Mouse (Mus musculus) bone marrow macrophage, adult 2 months (primary cell): ENCODE measurements around the gene L2hgdh. TPM values are rescaled to one million over a fixed set of nuclear protein-coding genes. Genes with fewer than 3 reads are reported as not detected.

Experiments used
- H3K27ac ChIP-seq: 2 replicates; pipeline ENCODE4 v1.5.1; 2012; ENCODE audit warnings: low read depth, low read length; ENCODE audit not compliant: insufficient read depth
- H3K4me1 ChIP-seq: 2 replicates; pipeline ENCODE4 v1.6.1; 2012; ENCODE audit warnings: low read length; ENCODE audit not compliant: control insufficient read depth, insufficient read depth
- H3K4me3 ChIP-seq: 2 replicates; pipeline ENCODE4 v1.5.1; 2012; ENCODE audit warnings: mild to moderate bottlenecking, low read length, moderate library complexity; ENCODE audit not compliant: insufficient read depth
- CTCF ChIP-seq: IDR thresholded peaks from 2 replicates; pipeline ENCODE4 v1.5.1; 2012; ENCODE audit warnings: low read depth, mild to moderate bottlenecking, low read length, moderate library complexity
- POLR2A ChIP-seq: IDR thresholded peaks from 2 replicates; pipeline ENCODE4 v1.6.1; 2012; ENCODE audit warnings: mild to moderate bottlenecking, low read depth, low read length, borderline replicate concordance
- polyA plus RNA-seq: library from polyadenylated mRNA; stranded (reverse); fragments of >200 nt; gene quantifications from 2 replicates; pipeline ENCODE4 v1.2.4, GENCODE M21; 2012; ENCODE audit not compliant: missing spikeins, insufficient read depth, insufficient read length

L2hgdh gene
- polyA plus RNA-seq, 1 experiment = 4.0 TPM

DNA sequence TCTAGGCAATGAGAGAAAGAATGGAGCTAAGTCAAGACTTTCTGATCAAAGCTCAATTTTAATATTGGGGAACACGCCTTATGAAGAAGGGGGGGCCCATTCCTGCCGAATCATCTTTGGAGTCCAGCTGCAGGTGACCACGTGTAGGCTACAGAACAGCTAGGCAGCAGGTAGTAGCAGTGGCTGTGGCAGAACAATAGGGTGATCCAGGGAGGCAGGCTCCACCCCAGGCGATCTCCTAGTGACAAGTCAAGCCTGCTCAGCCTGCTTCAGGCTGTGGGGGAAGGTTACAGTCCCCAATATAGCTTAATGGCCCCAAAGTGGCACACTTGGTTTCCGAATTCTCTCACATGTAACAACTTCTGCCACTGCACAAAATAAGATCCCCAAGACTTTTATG, 7.5 kb upstream of the L2hgdh start:
- H3K27ac ChIP-seq = no peak overlapping the region
- peaks cover 4% of the 10 kb centered on the region for H3K4me1 ChIP-seq
- TF ChIP-seq POLR2A = no peak
- H3K4me3 ChIP-seq = no peak overlapping the region

DNA sequence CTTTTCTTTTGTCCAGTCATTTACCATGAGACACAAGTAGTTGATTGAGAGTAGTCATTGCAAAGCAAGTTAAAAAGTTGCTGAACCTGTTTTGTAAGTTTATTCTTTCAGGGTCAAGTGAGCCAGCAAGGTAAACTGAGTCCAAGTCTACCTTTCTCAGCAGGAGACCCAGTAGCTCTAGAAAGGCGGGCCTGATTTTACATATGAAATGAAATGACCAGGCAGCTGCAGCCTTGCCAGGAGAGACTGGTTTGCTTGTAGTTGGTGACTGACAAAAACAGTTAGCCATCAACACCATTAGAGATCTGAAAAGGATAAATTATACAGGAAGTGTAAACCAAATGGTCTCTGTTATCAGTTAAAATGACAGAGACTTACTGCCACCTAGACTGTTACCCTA, 5.6 kb upstream of the L2hgdh start:
- Histone ChIP-seq H3K4me1 (peaks cover 4% of the 10 kb centered on the region), H3K4me3 (no peak overlapping the region), H3K27ac (no peak overlapping the region)
- TF ChIP-seq POLR2A (no peak), CTCF (no peak)

DNA sequence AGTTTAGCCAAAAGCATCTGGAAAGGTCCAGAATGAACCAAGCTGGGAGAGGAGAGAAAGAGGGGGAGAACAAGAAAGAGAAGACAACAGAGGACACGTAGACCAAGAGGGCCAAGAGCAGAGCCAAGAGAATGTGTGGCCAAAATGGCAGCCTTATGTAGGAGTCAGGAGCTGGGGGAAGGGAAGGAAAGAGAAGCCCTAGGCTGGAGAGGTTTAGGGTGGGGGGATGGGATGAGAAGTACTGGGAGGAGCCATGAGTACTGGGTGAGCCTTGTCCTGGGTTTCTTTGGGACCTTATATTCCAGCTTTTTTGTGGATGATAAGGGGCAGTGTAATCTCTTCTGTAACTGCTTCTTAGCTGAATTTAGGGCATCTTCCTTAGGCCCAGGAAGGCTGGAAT, 4.6 kb upstream of the L2hgdh start:
- TF ChIP-seq CTCF = no peak
- no peak for TF ChIP-seq POLR2A
- Histone ChIP-seq H3K4me3 (no peak overlapping the region), H3K4me1 (peaks cover 4% of the 10 kb centered on the region), H3K27ac (no peak overlapping the region)

DNA sequence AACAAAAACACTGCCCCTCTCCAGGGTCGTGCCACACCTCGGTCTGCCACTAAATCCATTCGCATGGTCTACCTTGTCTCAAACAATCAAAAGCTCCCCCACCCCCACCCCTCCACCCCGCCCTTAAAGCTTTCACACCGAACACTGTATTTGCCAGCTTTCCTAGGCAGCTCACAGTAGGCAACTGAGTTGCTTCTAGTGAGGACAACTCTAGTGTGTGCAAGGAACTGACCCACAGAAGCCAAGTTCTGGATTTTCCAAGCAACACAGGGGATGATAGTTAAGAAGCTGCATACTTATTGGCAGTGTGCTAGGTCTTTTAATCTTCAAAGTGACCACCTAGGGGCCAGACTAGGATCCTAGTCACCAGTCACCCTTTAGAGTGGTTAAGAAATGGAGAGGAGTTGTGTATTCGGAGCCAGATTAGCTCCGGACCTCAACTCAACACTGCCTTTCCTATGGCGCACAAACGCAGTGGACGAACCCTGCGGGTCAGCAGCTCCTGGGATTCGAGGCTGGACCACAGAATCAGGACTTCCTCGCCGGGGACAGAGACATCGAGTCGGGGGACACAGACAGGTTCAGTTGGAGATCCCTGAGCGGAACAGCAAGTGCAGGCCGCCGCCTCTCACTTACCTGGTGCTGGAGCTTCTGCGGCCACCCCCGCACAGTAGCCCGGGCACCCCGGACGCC, 509 bp downstream of the L2hgdh start:
- TF ChIP-seq CTCF (no peak), POLR2A (no peak)
- no peak overlapping the region for H3K27ac ChIP-seq
- H3K4me3 ChIP-seq = peak overlapping the region; percentile 88
- peaks cover 7% of the 10 kb centered on the region for H3K4me1 ChIP-seq

DNA sequence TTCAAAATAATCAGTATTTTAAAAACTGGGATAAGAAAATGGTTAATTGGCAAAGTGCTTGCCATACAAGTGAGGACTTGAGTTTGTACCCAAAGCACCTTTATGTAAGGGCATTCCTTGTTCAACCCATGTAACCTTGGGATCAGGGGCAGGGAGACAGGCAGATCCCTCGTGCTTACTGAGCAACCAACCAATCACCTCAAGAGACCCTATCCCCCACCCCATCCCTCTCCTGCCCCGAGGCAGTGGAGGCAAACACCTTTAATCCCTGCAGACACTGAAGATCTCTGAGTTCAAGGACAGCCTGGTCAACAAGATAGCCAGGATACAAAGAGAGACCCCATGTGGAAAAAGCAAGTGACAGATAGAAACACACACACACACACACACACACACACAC, 1.3 kb downstream of the L2hgdh start:
- H3K4me1 ChIP-seq = peaks cover 7% of the 10 kb centered on the region
- no peak overlapping the region for H3K27ac ChIP-seq
- TF ChIP-seq POLR2A (no peak), CTCF (no peak)
- H3K4me3 ChIP-seq = 0 out of 2 replicates have a peak overlapping the region, but pooled peaks have one; percentile 88

DNA sequence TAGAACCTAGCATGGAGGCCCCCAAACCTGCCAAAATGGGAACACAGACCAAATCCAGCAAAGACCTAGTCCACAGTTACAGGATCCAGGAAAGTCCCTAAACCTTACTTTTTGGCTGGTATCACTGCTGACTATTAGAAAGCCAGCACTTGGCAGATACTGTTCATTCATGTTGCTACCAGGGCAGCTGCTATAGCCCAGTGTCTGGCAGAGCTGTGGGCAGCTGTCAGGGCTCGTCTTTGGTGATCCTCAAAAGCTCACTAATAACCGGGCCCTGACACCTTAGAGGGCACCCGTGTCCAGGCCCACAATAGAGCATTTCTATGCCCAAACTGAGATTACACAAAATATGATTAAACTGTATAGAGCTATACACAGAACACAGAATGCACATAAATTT, 1.8 kb downstream of the L2hgdh start:
- no peak for TF ChIP-seq CTCF
- TF ChIP-seq POLR2A = no peak
- H3K4me1 ChIP-seq = peaks cover 7% of the 10 kb centered on the region
- no peak overlapping the region for H3K27ac ChIP-seq
- H3K4me3 ChIP-seq = no peak overlapping the region

DNA sequence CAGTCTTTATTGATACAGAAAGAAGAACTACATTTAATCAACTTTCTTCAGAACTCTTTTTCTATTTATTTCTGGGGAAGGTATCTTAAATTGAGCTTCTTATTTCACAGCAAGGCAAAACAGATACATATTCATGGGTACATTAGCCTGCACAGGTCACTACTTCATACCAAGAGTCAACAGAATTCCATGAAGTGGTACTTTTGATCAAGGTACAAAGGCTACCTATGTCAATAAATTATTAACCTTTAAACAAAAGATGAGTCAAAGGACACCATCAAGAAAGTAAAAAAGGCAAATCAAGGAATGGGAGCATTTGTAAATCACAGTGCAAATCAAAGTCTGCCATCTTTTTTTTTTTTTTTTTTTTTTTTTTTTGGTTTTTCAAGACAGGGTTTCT, 11.0 kb downstream of the L2hgdh start:
- TF ChIP-seq CTCF (no peak), POLR2A (no peak)
- H3K4me3 ChIP-seq = no peak overlapping the region
- H3K27ac ChIP-seq = no peak overlapping the region
- H3K4me1 ChIP-seq = no peaks in the 10 kb centered on the region

DNA sequence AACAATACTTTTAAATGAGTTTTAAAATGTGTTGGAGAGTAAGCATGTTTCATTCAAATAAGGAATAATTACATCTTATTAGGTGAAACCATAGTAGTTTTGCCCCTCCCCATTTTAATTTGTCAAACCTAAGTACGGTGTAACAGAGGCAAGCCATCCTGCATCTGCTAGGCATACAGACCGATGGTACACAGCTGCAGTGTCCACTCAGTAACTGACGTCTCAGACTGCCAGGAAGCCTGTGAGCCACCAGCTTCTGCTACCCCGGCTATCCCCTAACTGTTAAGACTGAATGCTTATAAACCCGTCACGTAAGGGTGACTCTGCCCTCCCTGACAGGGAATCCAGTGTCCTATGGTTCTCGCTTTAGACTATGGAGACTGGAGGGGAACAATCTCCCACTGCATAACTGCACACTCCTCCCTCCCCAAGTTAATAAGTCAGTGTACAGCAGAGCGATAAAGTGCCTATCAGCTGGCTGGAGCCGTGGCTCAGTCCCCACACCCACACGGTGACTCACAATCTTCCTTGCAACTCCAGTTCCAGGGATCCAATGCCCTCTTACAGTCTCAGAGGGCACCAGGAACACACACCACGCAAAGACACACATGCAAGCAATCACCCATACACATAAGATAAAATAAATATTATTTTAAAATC, 19.7 kb downstream of the L2hgdh start:
- TF ChIP-seq POLR2A = no peak
- no peak for TF ChIP-seq CTCF
- H3K4me3 ChIP-seq = no peak overlapping the region
- no peak overlapping the region for H3K27ac ChIP-seq
- no peaks in the 10 kb centered on the region for H3K4me1 ChIP-seq

DNA sequence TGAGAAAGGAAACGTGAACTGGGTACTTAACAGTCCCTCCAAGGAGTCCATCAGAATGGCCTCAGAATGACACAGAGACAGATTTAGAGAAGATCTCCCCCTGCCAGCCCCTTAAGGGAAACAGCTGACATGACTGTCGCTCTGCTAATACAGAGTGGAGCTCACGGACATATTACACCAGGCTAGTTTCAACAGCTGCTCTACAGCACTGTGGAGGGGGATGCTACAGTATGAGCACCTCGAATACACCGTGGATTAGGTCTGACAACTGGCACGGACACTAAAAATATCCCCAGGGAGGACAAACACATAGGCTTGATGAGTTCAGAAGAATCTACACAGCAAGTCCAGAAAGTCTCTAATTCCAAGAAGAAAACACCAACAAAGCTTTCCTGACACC, 26.3 kb downstream of the L2hgdh start:
- H3K27ac ChIP-seq = no peak overlapping the region
- TF ChIP-seq CTCF (no peak), POLR2A (no peak)

DNA sequence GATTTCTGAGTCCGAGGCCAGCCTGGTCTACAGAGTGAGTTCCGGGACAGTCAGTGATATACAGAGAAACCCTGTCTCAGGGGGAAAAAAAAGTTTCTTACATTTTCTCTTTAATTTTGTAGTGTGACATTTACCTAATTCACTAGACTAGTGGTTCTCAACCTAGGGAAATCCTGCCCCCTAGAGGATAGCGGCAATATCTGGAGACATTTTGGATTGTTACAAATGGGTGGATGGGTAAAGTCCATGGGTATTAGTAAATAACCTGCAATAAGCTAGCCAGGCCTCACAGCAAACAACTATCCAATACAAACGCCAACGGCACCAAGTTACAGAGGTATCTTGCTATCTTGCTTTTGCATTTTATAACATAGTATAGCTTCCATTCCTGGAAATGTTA, 27.9 kb downstream of the L2hgdh start:
- no peak overlapping the region for H3K4me3 ChIP-seq
- H3K27ac ChIP-seq = no peak overlapping the region
- TF ChIP-seq CTCF = no peak
- no peak for TF ChIP-seq POLR2A
- H3K4me1 ChIP-seq = no peaks in the 10 kb centered on the region

More for the DNA sequence above, 26.3 kb downstream of the L2hgdh start:
- no peak overlapping the region for H3K4me3 ChIP-seq
- no peaks in the 10 kb centered on the region for H3K4me1 ChIP-seq

DNA sequence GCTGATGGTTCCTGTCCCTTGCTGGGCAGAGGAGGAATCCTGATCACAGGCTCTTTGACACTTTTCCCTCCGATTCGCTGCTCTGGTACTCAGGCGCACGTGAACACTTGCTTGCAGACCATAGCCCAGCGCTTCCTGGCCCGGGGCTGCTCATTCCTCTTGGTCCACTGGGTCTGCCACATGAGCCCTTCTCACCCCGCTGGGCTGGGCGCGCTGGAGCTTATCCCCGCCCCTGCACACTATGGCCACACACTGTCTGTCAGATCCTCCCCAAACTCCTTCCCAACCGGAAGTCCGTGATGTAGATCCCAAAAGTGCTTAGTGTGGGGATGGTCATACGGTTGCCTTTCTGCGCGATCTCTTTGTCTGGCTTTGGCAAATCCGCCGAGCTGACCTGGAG, 31.2 kb downstream of the L2hgdh start:
- H3K4me1 ChIP-seq = no peaks in the 10 kb centered on the region
- TF ChIP-seq CTCF (no peak), POLR2A (no peak)
- no peak overlapping the region for H3K4me3 ChIP-seq
- no peak overlapping the region for H3K27ac ChIP-seq
